Mouse (Mus musculus): ENCODE measurements around the gene Gm49369. TPM values are rescaled to one million over a fixed set of nuclear protein-coding genes. Genes with fewer than 3 reads are reported as not detected.

Gm49369 gene
- total and polyA plus RNA-seq, 2 experiments, result 0.38 to 126 TPM

Other genes starting within 250 kb of the Gm49369 start
- not detected in 2 replicates for gene Gm39115, start 246.6 kb downstream of the Gm49369 start, total RNA-seq (2014; rRNA removed)
- not detected in 2 replicates for gene Gm39115, start 246.6 kb downstream of the Gm49369 start, polyA plus RNA-seq (2012; rRNA removed)
- gene Gm45337, start 238.1 kb downstream of the Gm49369 start, total RNA-seq (2014; rRNA removed), result not detected in 2 replicates
- not detected in 2 replicates for gene Gm45337, start 238.1 kb downstream of the Gm49369 start, polyA plus RNA-seq (2012; rRNA removed)
- gene Gm29735, start 225.6 kb downstream of the Gm49369 start, total RNA-seq (2014; rRNA removed), result not detected in 2 replicates
- not detected in 2 replicates for gene Gm29735, start 225.6 kb downstream of the Gm49369 start, polyA plus RNA-seq (2012; rRNA removed)
- not detected in 2 replicates for gene Gm4553, start 216.9 kb downstream of the Gm49369 start, total RNA-seq (2014; rRNA removed)
- gene Gm4553, start 216.9 kb downstream of the Gm49369 start, polyA plus RNA-seq (2012; rRNA removed), result not detected in 2 replicates
- gene Krtap5-2, start 206.7 kb downstream of the Gm49369 start, total RNA-seq (2014; rRNA removed), result not detected in 2 replicates
- not detected in 2 replicates for gene Krtap5-2, start 206.7 kb downstream of the Gm49369 start, polyA plus RNA-seq (2012; rRNA removed)
- not detected in 2 replicates for gene Gm10153, start 192.3 kb downstream of the Gm49369 start, total RNA-seq (2014; rRNA removed)
- gene Gm10153, start 192.3 kb downstream of the Gm49369 start, polyA plus RNA-seq (2012; rRNA removed), result not detected in 2 replicates
- gene Krtap5-3, start 181.3 kb downstream of the Gm49369 start, total RNA-seq (2014; rRNA removed), result not detected in 2 replicates
- gene Krtap5-3, start 181.3 kb downstream of the Gm49369 start, polyA plus RNA-seq (2012; rRNA removed), result not detected in 2 replicates
- not detected in 2 replicates for gene Gm7579, start 170.8 kb downstream of the Gm49369 start, total RNA-seq (2014; rRNA removed)
- gene Gm7579, start 170.8 kb downstream of the Gm49369 start, polyA plus RNA-seq (2012; rRNA removed), result not detected in 2 replicates
- gene Krtap5-5, start 152.7 kb downstream of the Gm49369 start, total RNA-seq (2014; rRNA removed), result not detected in 2 replicates
- gene Krtap5-5, start 152.7 kb downstream of the Gm49369 start, polyA plus RNA-seq (2012; rRNA removed), result not detected in 2 replicates
- gene Gm40460, start 141.6 kb downstream of the Gm49369 start, total RNA-seq (2014; rRNA removed), result not detected in 2 replicates
- not detected in 2 replicates for gene Gm40460, start 141.6 kb downstream of the Gm49369 start, polyA plus RNA-seq (2012; rRNA removed)
- not detected in 2 replicates for gene Gm2431, start 124.3 kb downstream of the Gm49369 start, total RNA-seq (2014; rRNA removed)
- not detected in 2 replicates for gene Gm2431, start 124.3 kb downstream of the Gm49369 start, polyA plus RNA-seq (2012; rRNA removed)
- gene Gm4559, start 108.3 kb downstream of the Gm49369 start, total RNA-seq (2014; rRNA removed), result not detected in 2 replicates
- gene Gm4559, start 108.3 kb downstream of the Gm49369 start, polyA plus RNA-seq (2012; rRNA removed), result not detected in 2 replicates
- not detected in 2 replicates for gene Krtap5-1, start 85.5 kb downstream of the Gm49369 start, total RNA-seq (2014; rRNA removed)
- gene Krtap5-1, start 85.5 kb downstream of the Gm49369 start, polyA plus RNA-seq (2012; rRNA removed), result not detected in 2 replicates
- gene Krtap5-4, start 79.1 kb downstream of the Gm49369 start, total RNA-seq (2014; rRNA removed), result not detected in 2 replicates
- gene Krtap5-4, start 79.1 kb downstream of the Gm49369 start, polyA plus RNA-seq (2012; rRNA removed), result not detected in 2 replicates
- 0.54 and 0.65 TPM in 2 replicates for gene Ifitm10, start 8.9 kb downstream of the Gm49369 start, total RNA-seq (2014; rRNA removed)
- 0.71 and 1.00 TPM in 2 replicates for gene Ifitm10, start 8.9 kb downstream of the Gm49369 start, polyA plus RNA-seq (2012; rRNA removed)
- 215 and 244 TPM in 2 replicates for gene Ctsd, start 5.4 kb upstream of the Gm49369 start, total RNA-seq (2014; rRNA removed)
- 355 and 444 TPM in 2 replicates for gene Ctsd, start 5.4 kb upstream of the Gm49369 start, polyA plus RNA-seq (2012; rRNA removed)
- gene Syt8, start 52.2 kb upstream of the Gm49369 start, total RNA-seq (2014; rRNA removed), result not detected in 2 replicates
- gene Syt8, start 52.2 kb upstream of the Gm49369 start, polyA plus RNA-seq (2012; rRNA removed), result not detected in 2 replicates
- gene Tnni2, start 59.1 kb upstream of the Gm49369 start, total RNA-seq (2014; rRNA removed), result 10.1 TPM in 1 of 2 replicates, not detected in the other
- not detected in 2 replicates for gene Tnni2, start 59.1 kb upstream of the Gm49369 start, polyA plus RNA-seq (2012; rRNA removed)
- gene Lsp1, start 78.1 kb upstream of the Gm49369 start, total RNA-seq (2014; rRNA removed), result 1.4 and 1.8 TPM in 2 replicates
- 3.1 and 6.0 TPM in 2 replicates for gene Lsp1, start 78.1 kb upstream of the Gm49369 start, polyA plus RNA-seq (2012; rRNA removed)
- 6.4 TPM in 1 of 2 replicates, not detected in the other for gene Tnnt3, start 116.2 kb upstream of the Gm49369 start, total RNA-seq (2014; rRNA removed)
- gene Tnnt3, start 116.2 kb upstream of the Gm49369 start, polyA plus RNA-seq (2012; rRNA removed), result not detected in 2 replicates
- gene Mrpl23, start 150.0 kb upstream of the Gm49369 start, total RNA-seq (2014; rRNA removed), result 45.0 and 54.8 TPM in 2 replicates
- gene Mrpl23, start 150.0 kb upstream of the Gm49369 start, polyA plus RNA-seq (2012; rRNA removed), result 7.6 and 9.0 TPM in 2 replicates